Mouse (Mus musculus): Measurements from ENCODE around the gene Rpsa.

The Rpsa gene

DNA sequence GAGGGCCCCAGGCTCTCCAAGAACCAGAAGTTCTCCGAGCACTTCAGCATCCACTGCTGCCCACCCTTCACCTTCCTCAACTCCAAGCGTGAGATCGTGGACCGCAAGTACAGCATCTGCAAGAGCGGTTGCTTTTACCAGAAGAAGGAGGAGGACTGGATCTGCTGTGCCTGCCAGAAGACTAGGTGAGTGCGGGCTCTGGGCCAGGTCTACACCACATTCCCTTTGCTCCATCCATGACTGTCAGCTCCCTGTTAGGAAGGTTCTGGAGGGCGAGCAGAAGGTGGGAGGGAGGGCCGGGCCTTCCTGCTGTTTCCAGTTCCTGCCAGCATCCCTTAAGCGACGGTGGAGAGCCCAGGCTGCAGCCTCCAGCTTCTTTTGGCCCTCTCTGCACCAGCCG lies 40.3 kb downstream of the Rpsa start:
- DNase-seq (ENCODE audit: low spot score in 2 of 2), result no peak

DNA sequence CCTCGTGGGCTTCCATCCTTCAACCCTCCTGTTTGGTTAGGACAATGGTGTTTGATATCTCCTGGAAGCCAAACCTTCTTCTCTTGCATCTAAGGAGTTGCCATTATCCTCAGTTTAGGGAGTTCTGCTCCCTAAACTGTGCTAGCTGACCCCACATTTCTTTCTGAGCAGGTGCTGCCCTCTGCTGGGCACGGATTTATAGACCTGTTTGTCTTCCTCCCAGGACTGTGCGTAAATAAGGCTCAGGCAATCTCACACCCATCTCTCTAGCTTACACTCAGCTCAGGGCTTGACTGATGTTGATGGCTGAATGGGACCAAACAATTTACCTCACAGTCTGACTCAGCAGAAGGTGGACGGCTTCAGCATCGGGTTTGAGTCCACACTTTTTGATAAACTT lies 43.8 kb downstream of the Rpsa start:
- DNase-seq (ENCODE audit: low spot score in 2 of 2), result peak in 1 of 2 experiments; percentile 72

GRCm38 (mm10) chr9:120174436-120175137 lies 47.1 kb downstream of the Rpsa start:
- peak in 1 of 2 experiments; percentile 73 for DNase-seq (ENCODE audit: low spot score in 2 of 2)

DNA sequence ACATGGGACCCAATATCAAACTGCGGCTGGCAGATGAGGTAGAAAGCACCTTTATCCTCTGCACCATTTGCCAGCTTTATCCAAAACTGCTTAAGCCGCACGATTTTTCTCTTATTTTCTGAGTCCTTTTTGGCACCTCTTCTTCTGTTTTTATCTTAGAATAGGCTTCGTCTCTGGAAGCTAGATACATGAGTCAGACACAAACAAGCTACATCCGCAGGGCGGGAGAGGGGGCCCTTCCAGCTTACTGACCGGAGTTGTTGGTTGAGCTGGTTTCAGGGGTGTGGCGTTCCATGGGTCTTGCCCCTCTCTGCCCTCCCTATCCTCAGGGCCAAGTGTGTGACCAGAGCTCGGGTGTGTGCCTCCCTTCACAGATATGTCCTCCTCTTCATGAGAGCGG lies 51.3 kb downstream of the Rpsa start:
- no peak for DNase-seq (ENCODE audit: low spot score in 2 of 2)

Measured in left cerebral cortex, adult 9 months (tissue).